Mouse (Mus musculus) lung, postnatal 0 days (tissue): ENCODE data around the gene Tmem39b.

Experiments
- CTCF ChIP-seq: IDR thresholded peaks from 2 replicates; pipeline ENCODE4 v1.5.1; 2016; ENCODE audit warnings: antibody characterized with exemption, mild to moderate bottlenecking
- EP300 ChIP-seq: IDR thresholded peaks from 2 replicates; pipeline ENCODE4 v1.6.1; 2016; ENCODE audit warnings: antibody characterized with exemption, mild to moderate bottlenecking, control low read depth

DNA sequence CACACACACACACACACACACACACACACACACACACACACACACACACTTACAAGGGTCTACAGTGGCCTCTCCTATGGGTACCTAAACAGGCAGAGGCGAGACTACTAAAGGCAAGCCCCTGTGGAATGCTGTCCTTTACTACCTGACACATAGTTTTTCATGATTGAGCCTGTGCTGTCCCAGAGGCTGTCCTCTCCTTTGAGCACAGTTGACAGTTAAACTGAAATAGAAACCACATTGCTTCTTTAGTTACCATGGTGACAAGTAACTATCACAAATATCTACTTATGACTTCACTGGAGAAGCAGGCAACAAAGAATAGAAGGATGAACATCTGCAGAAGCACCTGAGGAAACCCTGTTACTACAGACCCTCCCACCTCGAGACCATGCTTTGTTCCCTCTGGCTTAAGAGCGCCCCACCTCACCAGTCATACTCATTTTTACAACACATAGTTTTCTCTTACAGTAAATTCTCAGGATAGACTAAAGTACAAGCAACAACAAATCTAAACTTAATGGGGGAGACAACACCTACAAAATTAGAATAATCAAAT, 34.3 kb downstream of the Tmem39b start:
- TF ChIP-seq EP300 = no peak
- no peak for TF ChIP-seq CTCF
